Mouse (Mus musculus): ENCODE data around the gene Tnfrsf11a. TPM values are rescaled to one million over a fixed set of nuclear protein-coding genes. Genes with fewer than 3 reads are reported as not detected.

The Tnfrsf11a gene
- total RNA-seq, 4 experiments from 2014 or later, result 0.44 to 0.65 (median 0.49) TPM

DNA sequence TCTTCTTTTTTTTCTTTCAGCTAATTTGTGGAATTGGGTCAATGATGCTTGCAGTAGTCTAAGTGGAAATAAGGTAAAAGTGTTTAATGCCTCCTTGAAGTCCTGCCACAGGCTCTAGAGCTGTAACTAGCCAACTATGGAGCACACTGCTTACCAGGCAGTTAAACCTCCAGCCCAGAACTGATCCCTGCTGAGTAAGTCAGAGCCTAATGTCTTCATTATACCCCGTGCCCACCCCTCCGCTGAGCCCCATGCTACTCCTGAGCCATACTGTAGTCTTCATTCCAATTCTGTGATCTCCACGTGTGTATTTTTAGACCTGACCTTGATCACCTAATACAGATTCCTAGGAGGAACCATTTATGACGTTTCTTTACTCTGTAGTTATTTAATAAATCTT, 44.5 kb downstream of the Tnfrsf11a start:
- no peak for DNase-seq (ENCODE audit: low spot score in 2 of 2)

DNA sequence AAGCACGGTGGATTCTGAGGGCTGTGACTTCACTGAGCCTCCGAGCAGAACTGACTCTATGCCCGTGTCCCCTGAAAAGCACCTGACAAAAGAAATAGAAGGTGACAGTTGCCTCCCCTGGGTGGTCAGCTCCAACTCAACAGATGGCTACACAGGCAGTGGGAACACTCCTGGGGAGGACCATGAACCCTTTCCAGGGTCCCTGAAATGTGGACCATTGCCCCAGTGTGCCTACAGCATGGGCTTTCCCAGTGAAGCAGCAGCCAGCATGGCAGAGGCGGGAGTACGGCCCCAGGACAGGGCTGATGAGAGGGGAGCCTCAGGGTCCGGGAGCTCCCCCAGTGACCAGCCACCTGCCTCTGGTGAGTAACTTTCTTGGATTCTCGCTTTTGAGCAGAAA, 46.9 kb downstream of the Tnfrsf11a start:
- DNase-seq (ENCODE audit: low spot score in 2 of 2), result no peak

DNA sequence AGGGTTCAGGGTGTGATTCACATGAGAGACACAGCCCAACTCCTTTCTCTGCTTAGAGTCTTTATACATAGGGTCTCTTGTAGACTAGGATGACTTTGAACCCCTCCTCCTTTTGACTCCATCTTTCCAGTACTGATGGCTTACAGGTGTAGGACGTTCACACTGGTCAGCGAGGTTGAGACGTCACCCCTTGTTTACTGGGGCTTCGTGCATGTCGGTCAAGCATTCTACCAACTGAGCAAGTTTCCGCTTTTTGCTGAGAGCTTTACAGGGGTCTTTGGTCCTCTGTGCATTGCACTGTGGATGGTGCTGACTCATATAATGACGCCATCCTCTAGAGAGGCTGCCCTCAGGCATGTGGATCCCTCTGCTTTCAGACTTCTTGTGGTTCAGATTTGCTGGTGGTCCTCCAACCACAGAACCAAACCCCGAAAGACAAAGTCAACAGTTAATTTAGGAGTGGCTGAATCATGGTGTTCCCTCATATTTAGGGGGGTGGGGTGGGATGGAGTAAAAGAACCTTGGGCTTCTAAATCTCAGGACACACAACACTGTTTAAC, 47.3 kb downstream of the Tnfrsf11a start:
- no peak for DNase-seq (ENCODE audit: low spot score in 2 of 2)

DNA sequence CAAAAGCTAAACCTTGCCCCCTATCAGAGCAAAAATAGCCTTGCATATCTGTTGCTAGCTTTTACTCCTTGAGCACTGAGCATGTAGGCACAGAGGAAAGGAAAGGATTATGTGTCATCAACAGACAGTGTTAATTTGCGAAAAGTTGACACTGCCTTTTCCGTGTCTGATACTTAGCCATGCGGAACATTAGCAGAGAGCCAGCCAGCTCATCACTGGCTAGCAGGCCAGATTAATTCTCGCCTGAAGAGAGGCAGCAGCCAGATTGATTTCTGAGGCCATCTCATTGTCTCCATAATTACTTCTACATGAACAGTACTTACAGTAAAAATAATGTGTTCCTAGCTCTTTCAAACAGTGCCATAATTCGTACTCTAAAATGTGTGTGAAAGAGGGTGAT, 48.7 kb downstream of the Tnfrsf11a start:
- no peak for DNase-seq (ENCODE audit: low spot score in 2 of 2)

DNA sequence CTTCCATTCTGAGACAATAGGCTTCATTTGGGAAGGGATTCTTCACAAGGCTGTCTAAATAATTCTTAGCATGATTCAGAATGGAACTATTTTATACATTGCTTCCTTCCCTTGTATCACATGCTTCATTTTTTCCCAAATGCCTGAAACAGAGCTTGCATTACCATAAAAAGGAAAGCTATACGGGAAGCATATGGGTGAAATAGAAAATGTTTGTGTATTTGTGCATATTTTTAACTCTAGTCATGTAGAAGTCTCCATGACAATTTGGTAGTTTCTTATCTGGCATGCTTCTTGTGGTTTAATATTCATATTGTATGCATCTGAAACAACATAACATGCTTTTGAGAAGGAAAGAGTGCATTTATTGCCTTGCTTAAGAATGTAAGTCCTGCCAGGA, 52.3 kb downstream of the Tnfrsf11a start:
- no peak for DNase-seq (ENCODE audit: low spot score in 2 of 2)

DNA sequence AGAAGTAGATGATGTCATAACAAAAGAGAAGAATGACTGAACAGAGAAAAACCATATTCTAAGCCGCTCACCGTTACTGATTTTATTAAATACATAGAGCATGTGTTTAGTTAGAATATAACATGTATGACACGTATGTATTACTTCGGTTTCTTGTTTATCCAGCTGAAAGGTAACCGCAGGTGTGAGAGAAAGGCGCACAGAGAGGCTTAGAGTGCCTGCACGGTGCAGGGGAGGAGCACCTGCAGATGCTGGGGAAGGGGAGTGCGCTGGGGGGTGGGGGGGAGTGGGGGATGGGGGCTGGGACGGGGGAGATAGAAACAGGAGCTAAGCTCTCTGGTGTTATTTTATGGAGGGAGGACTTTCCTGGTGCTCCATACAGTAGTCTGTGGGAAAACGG, 62.4 kb downstream of the Tnfrsf11a start:
- DNase-seq (ENCODE audit: low spot score in 2 of 2), result no peak

DNA sequence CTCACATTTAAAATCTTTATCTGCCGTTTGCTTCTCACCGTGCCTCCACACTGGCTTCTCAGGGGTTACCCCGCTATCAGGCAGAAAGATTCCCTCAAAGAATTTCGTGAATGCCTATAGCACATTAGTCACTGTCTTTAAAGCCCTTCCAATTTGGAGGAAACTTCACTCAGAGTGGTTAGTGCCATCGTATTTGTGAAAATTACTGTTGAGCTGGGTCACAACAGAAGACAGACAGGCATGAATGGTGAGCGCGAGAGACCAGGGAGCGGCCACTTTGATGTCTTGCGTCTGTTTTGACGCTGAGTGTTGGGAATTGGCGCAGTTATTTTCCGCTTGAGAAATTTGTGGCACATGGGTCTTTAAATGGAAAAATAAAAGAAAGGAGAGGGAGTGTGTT, 62.9 kb downstream of the Tnfrsf11a start:
- DNase-seq (ENCODE audit: low spot score in 2 of 2), result no peak

DNA sequence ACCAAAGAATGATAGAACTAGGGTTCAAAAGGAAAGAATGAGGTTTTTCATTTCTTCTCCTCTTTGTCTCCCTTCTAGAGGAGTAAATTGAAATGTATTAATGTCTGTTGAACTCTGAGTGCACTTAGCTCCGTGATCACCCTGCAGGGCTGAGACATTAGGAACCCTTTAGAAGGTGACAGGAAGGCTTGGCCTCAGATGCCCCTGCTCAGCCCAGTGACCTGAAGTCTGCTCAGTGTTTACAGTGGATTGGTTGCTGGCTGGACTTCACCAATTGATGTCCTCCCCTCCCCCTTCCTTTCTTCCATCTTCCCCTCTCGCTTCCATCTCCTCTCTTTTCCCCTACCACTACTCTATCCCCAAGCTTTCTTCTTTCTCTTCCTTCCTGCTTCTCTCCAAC, 63.3 kb downstream of the Tnfrsf11a start:
- no peak for DNase-seq (ENCODE audit: low spot score in 2 of 2)

DNA sequence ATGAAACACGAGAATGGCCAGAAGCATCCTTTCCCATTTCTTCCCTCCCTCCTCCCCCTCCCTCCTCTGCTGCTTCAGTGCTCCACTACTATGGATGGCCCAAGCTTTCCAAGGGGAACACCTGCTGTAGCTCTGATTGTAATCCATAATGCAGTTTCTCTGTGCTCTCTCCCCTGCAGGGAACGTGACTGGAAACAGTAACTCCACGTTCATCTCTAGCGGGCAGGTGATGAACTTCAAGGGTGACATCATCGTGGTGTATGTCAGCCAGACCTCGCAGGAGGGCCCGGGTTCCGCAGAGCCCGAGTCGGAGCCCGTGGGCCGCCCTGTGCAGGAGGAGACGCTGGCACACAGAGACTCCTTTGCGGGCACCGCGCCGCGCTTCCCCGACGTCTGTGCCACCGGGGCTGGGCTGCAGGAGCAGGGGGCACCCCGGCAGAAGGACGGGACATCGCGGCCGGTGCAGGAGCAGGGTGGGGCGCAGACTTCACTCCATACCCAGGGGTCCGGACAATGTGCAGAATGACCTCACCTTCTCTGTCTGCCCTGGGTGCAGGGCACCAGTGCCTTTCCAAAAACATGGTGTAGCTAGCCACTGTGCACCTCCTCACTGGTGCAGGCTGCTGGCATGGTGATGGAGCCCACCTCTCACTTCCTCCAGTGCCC, 64.0 kb downstream of the Tnfrsf11a start:
- DNase-seq (ENCODE audit: low spot score in 2 of 2), result no peak

DNA sequence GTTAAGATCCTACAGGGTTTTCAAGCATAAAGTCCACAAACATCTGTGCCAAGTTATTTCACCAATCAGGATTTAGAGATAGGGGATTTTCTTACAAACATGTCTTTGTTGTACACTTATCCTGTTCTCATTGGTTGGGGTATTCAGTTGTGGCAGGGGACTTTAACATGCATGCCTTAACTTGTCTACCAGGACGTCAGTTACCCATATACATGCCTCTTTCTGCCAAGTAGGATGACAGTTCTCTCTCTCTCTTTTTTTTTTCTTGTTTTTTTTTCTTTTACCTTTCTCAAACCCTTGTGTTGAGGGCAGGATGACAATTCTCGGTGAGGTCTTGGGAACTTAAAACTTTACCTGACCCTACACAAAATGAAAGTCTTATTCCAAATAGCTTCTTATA, 65.9 kb downstream of the Tnfrsf11a start:
- no peak for DNase-seq (ENCODE audit: low spot score in 2 of 2)

DNA sequence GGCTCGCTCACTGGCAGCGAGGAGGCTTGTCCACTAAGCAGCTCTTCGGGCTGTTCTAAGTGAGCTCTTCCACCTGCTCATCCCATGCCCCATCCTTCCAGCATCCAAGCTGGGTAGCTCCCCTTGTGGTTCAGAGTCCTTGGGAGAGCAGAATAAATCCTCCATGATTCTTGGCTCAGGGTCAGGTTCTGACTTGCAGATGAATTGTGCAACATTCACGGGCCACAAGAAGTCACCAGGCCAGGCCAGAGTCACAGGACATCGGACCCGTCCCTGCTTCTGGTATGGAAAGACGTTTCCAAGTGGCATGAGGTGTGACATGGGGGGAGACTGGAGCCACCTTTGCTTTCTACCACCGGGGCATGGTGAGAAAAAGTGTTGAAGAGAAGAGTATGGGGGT, 68.3 kb downstream of the Tnfrsf11a start:
- no peak for DNase-seq (ENCODE audit: low spot score in 2 of 2)

DNA sequence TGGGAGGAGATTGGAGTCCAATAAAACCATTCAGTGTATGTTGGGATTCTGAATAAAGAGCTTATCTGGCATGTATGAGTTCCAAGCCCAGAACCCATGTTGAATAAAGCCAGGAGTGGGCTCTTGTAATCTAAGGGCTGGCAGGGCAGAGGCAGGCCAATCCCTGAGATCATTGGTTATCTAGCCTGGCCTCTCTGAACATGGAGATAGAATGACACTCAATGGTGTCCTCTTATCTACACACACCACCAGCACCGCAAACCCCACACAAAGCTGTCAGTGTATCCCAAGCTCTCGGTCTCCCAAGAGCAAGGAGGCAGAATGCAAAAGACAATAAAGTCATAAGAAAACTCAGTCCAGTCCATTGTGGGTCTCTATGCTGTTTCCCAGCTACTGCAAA, 70.8 kb downstream of the Tnfrsf11a start:
- DNase-seq (ENCODE audit: low spot score in 2 of 2), result no peak

DNA sequence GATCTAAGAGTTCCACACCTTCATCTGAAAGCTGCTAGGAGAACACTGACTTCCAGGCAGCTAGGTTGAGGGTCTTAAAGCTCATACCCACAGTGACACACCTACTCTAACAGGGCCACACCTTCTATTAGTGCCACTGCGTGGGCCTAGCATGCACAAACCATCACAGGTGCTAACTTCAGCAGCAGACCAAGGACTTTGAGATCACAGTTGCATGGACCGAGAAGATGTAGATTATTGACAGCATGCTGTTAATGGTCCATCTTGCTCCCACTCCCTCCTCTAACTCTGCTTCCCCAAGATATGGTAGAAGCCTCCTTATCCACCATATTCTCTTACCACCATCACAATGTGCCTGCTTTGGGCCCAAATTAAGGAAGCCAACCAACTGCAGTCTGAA, 79.2 kb downstream of the Tnfrsf11a start:
- no peak for DNase-seq (ENCODE audit: low spot score in 2 of 2)

DNA sequence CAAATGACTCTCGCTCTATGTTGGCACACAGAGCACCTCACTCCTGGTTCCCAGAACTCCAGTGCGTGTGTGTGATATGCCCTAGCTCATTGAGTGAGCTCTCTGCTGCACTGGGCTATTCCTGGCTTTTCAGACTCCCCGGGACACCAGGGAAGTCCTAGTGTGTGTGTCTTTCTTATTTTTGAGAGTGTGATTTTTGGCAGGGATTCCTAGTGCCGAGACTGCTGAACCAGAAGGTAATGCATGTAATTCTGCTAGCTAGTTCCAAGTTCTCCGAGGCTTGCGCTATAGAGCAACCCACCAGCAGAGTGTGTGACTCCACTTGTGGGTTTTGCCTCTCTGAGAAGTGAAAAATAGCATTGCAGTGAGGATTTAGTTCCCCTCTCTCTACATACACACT, 96.1 kb downstream of the Tnfrsf11a start:
- no peak for DNase-seq (ENCODE audit: low spot score in 2 of 2)

DNA sequence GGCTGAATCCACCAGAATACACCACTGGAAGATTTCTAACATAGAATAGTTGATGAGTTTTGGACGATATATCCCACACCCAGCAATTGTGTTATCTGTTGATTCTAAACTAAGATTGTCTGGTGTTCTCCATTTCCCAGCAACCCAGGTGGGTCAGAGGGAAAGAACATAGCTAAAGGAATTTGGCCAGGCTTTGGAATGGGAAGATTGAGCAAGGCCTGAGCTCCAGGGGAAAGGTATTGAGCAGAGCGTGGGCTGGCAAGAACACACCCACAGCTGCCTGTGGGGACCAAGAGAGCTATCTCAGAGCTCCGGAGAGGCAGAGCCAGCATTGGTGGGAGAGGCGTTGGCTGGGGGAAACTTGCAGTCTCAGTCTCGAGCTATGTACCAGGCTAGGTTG, 97.3 kb downstream of the Tnfrsf11a start:
- DNase-seq (ENCODE audit: low spot score in 2 of 2), result no peak

DNA sequence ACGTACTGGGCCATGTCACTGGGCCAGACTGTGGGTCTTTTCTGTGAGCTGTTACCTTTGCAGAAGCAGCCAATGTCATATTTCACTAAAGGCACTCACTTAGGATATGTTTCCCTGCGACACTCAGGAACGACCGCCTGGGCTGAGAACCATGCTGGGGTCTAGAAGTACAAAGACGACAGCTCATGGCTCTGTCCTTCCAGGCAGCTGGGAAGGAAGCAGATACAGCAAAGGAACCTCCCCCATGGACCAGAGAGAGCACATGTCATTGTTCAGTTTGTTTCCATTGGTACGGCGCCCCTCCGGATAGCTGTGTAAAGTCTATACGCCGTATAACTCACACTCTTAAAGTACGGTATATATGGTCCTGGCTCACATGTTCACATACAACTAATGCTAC, 97.9 kb downstream of the Tnfrsf11a start:
- DNase-seq (ENCODE audit: low spot score in 2 of 2), result no peak

DNA sequence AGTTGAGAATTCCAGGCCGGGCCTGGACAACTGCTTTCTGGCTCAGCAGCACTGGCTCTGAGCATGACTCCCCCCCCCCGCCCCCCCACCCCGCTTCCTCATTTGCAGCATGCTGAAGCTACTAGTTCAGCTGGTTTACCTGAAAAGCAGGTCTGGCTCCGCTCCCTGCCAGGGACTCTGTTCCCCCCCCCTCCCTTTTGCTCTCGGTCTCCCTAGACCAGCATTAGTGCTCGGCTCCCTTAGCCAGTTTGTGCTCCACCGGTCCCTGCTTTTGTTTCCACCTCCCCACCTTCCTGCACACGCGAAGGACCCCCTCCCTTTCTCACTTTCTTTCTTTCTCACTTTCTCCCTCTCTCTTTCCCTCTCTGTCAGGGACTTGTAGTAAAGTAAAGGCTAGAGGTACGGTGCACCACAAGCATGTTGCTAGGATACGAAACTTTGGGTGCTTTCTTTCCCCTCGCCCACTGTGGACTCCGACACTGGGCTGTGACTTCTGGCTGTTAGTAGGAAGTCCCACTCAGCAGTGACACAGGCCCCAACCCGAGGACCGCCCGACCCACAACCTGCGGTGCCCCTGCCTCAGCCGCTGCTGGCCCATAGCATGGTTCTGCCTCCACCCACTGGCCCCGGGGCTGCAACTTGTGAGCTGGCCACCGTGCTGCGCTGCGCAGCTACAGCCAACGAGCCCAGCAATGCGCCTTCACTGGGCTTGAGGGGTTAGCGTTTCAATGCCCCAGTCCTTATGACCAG, 100.2 kb downstream of the Tnfrsf11a start:
- DNase-seq (ENCODE audit: low spot score in 2 of 2), result no peak

DNA sequence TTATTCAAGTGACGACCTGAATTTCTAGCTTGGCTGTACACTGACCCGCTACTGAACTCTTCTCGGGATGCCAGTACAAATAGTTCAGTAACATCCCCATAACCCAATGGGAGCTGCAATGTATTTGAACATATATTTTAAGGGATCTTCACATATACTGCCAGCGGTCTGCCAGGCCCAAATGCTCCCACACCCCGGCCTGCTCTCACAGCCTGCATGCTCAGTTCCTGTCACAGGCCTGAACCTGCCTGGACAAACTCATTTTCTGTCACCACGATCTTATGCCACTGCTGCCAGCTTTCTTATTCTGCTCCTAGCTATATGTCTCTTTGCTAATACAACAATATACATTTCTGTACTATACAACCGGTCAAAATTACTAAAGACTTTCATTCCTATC, 100.9 kb downstream of the Tnfrsf11a start:
- no peak for DNase-seq (ENCODE audit: low spot score in 2 of 2)

DNA sequence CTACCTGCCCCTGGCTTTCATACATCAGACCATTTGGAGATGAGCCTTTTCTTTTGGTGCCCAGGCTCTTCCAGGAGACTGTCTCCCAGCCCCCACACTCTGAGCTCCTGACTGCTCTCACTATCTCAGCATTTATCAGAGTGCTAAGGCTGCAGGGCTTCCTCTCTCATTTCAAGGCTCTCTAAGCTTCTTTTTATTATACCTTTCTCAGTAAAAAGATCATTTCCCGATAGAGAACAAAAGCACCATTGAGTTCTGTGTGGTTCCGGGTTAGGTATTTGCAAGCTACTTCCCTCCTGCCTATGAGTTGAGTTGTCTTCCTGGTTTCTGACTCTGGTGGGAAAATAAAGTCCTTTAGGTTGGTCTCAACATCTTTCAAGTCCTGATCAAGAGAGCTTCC, 103.0 kb downstream of the Tnfrsf11a start:
- DNase-seq (ENCODE audit: low spot score in 2 of 2), result no peak

DNA sequence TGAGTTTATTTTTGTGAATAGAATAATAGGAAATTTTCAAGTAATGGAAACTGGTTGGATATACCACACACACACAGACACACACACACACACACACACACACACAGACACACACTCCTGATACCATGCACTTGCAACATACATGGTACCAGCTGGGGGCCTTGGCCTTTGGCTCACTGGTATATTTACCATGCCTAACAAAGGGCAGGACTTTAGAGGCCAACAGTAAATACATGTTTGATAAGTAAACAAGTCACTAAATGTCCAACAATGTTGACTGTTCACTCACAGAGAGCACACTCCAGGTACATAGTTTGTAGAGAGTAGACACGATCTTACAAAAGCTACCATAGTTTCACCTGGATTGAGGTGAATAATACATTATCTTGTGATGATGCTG, 104.6 kb downstream of the Tnfrsf11a start:
- no peak for DNase-seq (ENCODE audit: low spot score in 2 of 2)

DNA sequence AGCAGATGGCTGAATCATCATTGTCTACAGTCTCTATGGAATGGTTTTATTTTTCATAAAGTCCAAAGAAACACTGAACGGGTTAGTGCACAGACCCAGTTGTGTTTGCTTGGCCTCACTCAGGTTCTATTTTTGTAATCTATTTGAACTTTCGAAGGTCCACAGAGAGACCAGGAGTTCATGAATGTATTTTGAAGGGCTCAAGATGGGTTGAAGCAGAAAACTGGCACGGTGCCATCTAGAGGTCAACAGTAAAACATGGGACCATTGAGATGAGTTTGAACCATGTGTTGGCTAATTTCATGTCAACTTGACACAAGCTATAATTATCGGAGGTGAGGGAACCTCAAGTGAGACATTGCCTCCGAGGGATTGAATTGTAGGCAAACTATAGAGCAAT, 105.1 kb downstream of the Tnfrsf11a start:
- DNase-seq (ENCODE audit: low spot score in 2 of 2), result no peak

DNA sequence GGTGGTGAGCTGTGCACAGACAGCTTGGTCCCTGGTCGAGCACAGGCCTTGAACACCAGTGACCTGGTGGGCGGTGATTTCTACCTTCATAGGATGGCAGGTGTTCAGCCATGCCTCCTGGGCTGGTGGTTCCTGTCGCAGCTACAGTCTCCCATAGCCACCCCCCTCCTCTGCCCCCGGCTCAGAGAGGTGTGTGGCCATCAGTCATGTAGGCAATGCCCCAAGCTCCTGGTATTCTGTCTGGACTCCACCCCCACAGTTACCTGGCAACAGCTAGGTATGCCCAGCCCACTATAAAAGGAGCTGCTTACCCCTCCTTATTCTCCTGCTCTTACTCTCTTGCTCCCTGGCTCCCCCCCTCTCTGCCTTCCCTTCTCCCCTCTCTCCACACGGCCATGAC, 105.8 kb downstream of the Tnfrsf11a start:
- DNase-seq (ENCODE audit: low spot score in 2 of 2), result no peak

Measured in gastrocnemius, adult 8-10 months (tissue).